Mouse (Mus musculus): ENCODE results near the gene Tex33.
A peak's percentile ranks its signal among the peaks of the same experiment; 100 is the strongest.

Gene Tex33

DNA sequence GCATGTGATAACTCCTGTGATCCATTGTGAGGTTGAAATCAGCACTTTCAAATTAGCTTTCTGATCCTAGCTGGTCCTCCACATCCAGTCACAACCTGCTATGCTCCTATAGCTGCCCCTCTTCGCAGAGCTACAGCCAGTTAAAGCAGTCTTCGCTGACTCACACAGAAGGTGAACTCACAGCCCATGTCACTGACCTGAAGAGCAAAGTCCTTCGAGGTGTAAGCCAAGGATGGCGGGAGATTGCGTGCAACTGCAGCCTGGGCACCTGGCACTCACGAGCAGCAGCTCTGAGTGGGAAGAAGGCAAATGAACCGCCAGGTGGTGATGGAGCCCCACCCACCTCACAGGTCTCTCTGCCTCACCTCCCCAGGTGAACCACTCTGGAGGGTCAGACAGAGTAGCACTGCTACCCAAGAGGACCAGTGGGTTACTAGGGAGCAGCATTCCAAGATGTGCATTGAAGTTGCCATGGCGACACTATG is at the start of gene Tex33:
Tex33 (minus strand) TSS at position 435 of the 485 bp plus-strand sequence.
- no peak for DNase-seq

DNA sequence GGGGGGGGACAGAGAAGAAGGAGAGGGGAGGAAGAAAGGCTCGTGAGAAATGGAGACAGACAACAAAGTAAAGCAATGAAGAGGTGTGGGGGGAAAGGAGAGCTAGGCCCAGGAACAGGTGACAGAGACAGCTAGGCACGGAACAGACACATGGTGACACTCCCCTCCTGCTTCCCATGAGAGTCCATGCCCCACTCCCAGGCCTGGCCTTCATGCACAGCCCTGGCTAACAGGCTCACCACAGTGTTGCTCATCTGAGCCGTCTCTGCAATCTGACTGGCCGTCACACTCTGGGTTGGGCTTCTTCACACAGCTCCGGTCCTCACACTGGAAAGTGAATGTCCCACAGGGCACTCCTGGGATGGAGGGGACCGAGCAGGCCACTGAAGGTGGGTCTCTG is 48.1 kb upstream of the Tex33 start:
- DNase-seq = no peak

DNA sequence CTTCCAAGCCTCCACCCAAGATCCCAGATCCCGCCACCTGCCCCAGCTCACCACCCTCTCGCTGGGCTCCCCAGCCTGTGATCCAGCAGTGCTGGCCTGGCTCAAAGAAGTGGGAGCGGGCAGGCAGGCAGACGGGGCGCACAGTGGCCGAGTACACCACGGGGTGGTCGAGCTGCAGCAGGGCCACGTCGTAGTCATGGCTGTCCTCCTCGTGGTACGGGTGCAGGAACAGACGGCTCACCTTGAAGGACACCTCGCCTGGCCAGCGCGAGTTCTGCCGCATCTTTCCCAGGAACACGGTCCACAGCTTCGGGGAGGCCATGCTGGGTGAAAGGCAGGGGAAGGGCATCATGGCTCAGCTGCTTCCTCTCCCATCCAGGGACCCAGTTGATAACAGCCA is 46.5 kb upstream of the Tex33 start:
- no peak for DNase-seq

DNA sequence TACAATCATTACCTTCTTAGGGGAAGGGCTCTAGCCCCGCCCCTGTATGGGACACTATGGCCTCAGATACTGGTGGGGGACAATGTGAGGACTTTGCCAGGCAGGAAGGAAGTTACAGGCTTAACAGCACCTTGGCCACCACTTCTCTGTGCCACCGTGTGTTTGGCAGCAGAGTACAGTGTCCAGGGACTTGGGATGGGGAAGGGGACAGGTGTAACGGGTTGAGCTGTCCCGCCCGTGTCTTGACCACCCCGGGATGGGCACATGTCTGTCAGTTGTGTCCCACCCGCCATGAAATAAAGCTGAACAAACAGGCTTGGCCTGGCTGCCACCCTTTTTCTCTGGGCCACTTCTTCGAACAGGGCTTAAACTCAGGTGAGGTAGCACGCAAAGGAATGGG is 43.3 kb upstream of the Tex33 start:
- no peak for DNase-seq

DNA sequence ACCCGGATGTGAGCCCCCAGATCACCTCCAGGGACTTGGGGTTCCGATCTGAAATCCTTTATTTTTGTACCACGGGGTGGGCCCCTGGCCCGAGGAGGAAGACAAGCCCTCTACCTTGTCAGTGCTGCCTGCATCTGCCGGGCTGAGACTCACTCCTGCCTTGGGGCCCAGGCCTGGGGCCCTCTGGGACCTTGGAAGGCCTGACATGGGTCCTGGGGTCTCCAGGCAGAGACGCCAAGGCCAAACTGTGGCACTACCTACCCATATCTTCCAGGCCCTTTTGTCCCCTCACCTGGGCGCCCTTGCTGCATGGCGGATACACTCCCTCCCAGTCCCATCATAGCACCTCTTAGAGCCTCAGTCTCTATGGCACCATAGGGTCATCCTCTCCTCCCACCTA is 42.8 kb upstream of the Tex33 start:
- no peak for DNase-seq

DNA sequence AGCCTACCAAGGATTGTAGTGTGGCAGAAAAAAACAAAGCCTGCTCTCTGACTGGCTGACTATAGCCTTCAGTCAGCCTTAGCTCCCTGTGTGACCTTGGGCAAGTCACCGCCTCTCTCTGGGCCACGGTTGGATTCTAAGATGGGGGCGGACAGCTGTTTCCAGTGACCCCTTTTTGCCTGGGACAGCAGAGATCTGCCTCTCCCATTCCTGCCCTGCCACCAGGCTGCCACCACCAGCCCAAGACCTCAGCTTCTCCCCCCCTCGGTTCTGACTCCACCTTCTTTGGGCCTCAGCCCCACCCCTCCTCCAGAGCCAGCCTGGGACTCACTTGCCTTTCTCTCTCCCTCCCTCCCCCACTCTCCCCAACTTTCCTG is 42.3 kb upstream of the Tex33 start:
- DNase-seq = no peak

DNA sequence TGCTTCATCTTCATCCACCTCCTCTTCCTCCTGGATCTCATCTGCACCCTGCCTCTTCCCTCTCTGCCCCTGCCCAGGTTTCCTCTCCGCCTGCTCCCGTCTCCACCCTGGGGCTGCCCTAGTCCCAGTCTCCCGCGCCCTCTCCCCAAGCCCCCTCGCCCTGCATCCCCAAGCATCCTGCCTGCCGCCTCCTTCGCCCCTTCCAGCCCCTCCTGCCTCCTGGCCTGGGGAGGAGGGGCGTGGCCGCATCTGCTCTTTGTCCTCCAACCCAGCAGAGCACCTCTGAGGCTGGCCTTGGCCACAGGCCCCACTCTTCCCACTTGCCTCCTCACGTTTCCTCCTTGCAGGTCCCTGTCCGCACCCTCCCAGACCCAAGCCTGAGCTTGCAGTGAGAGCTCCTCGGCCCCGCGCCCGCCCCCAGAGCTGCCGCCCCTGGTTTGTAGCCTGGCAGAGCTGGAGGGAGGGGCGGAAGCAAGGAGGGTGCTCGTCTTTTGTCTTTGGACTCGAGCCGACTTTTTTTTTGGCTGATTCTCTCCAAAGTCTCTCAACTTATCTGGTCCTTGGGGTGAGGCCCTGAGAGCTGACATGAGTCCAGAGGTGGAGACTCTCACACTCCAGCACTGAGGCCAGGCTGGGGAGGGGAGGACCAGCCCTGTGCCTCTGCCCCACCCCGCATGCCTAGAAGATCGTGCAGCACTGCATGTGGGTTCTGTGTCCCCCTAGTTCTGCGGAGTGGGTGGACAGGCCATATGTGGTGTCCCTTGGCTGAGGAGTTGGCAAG is 41.7 kb upstream of the Tex33 start:
- no peak for DNase-seq

DNA sequence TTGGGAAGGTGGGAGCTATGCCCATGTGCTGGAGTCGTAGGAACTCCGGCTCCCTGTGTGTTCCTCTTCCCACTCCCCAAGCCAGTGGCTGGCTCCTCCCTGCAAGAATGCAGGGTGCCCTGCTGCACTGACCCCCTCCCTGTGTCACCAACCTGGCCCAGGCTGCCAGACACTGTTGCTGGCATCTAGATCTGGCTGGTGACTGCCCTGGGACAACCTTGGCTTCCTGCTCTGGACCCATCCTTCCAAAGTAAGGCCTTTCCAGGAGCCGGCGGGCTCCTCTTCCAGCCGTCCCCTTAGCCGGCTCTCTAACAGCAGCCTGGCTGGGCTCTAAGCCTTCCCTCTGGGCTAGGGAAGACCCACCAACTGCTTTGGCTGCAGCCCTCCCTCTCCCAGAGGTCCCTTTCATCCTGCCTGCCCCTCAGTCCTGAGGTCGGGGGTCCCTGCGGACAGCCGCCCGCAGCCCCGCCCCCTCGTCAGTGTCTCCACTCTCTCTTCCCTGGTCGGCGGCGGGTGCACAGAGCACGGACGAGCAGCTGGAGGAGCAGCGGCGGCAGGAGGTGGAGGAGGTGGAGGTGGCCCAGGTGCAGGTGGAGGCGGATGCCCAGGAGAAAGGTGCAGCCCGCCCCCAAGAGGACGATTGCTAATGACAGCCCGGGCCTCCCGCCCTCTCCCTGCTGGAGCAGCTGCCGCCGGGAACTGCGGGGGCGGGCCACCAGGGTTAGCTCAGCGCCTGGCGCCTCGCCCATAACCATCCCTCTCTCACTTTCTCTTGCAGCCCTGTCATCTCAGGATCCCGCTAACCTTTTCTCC is 40.9 kb upstream of the Tex33 start:
- no peak for DNase-seq

DNA sequence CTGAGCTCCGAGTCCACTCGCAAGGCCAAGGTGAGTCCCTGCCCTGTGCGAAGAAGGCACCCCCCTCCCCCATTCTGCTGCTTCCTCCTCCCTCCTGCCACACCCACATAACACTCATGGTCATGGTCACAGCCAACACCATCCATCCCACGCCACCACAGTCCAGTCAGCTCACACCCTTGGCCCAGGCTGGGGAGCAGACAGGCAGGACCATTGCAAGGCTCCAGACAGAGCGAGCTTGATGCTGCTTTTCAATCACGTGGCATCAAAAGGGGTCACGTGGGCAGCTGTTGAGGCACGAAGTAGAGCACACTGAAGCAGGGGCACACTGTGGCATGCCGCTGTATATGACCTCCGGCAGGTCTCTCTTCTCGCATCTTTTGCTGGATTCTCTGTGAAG is 40.0 kb upstream of the Tex33 start:
- no peak for DNase-seq

DNA sequence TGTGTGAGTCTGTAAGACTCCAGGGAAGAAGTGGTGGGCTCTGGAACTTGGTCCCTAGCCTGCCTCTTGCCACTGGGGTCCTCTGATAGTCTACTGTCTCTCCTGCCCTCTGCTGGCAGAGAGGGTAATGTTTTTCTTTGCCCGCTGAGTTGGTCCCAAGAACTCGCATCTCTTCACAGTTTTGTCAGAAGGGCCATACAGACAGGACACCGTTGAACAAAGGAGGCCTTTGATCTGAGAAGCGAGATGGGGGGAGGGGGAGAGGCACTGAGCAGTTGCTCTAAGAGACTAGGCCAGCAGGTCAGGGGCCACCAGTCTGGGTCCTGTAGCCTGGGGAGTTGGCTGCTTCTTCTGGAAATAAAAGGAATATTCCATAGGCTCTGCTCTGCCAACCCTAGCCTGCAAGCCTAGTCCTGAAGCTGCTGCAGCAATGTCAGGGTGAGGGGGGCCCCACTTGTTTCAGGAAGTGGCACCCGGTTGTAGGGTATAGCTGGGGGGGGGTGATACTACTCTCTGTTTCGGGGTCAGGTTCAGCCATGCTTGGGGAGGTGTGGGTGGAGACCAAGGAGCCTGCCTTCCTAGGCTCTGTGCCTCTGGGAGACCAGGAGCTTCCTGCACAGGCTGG is 39.3 kb upstream of the Tex33 start:
- peak; percentile 58 for DNase-seq

DNA sequence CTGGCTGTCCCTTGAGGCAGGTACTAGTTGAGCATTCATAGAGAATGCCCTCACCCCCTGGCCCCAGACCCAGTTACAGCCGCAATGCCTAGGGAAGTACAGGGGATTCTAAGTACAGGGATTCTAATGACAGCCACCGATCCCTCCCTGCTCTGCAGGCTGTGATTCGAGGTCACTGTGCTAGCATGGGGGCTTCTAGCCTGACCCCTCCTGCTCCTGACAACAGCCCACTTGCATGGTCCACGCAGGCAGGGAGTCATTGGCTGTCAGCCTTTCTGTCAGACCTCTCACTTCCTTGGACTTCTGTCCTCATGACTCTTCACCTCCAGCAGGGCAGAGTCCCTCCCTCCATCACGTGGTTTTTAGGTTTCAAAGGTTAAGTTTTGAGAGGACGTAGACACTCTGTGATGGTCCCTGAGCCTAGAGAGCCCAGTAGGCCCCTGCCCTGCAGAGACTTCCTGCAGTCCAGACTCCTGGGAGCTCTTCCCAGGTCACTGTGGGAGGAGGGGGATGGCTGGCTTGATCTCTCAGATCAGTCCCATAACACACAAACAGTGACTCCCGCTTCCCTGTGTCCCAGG is 35.9 kb upstream of the Tex33 start:
- no peak for DNase-seq

DNA sequence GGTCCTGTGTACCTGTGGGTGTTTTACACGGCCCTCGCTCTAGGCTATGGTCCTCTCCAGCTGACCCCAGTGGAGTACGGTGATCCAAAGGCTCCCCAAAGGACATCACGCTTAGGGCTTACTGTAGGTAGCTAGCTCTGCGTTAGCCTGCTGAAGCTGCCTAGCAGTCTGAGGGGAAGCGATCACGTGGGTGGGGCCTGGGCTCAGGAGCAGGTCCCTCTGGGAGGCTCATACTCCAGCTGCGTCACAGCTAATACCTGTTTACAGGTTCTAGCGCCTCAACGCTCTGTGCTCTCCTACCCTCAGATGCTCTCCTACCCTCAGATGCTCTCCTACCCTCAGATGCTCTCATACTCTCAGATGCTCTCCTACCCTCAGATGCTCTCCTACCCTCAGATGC is 35.2 kb upstream of the Tex33 start:
- no peak for DNase-seq

DNA sequence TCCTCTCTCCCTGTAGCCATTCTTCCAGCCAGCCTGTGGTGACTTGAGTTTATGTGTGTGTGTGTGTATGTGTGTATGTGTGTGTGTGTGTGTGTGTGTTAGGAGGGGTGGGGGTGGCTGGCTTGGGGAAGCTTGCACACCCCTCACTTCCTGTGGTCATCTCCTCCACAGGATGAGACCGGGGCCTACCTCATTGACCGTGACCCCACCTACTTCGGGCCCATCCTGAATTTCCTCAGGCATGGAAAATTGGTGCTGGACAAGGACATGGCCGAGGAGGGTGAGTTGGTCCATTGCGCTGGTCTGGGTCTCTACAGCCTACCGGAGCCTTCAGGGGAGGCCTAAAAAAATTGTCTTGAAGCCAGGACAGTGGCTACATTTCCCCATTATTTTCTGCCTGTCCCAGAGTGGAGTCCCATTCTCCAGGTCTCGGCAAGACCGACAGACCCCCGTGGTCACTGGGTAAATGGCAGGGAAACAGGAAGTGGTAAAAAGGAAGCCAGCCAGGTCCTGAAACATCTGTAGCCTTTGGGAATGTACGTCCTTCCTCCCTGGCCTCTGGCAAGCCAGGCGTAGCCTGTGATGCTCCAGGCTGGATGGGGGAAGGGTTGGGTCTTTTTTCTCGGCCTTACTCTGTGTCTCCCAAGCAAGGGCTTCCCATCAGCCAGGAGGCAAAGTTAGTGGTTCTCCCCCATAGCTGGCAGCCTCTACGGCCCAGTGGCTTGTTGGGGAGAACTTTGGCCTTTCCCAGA is 34.3 kb upstream of the Tex33 start:
- DNase-seq = no peak

DNA sequence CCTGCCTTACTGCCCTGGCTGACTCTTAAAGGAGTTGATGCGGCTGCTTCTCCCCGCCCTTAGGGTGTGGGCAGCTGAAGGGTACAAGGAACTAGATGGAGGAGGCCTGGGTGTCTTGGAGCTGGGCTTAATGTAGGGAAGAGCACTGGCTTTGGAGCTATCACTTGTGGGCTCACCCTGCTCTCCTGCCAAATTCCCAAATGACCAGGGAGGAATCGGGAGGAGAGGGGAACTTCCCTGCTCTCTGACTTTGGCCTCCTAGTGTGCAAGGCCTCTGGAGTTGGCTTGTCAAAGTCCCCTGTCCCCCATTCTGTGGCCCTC is 33.4 kb upstream of the Tex33 start:
- DNase-seq = no peak

DNA sequence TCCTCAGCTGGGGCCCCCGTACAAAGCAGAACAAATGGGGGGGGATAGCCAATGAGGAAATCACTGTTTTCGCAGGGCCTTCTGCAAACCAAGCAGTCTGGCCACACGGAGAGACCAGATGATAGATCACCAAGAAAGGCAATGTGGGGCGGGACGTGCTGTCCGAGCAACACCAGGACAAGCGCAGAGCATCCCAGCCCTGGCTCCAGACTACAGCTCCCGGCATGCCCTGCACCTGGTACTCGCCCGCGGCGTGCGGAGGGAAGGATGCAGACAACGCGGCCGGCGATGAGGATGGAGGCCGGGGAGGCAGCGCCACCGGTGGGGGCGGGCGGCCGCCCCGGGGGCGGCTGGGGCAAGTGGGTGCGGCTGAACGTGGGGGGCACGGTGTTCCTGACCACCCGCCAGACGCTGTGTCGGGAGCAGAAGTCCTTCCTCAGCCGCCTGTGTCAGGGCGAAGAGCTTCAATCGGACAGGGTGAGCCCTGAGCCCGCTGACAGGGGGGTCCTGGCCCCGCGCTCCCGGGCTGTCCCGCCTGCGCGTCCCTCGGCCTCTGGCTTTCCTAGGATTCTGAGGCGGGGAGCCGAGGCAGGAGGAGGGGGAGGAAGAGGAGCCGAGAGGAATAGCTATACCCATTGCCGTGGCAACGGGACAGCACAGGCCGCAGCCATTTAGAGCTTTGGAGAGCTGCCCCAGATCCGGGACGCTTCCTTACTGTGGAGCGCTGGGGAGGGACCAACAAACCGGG is 32.9 kb upstream of the Tex33 start, which contains the start of gene Kctd17:
Kctd17 (plus strand) TSS at position 174 of the 748 bp plus-strand sequence.
- peak; percentile 40 for DNase-seq

DNA sequence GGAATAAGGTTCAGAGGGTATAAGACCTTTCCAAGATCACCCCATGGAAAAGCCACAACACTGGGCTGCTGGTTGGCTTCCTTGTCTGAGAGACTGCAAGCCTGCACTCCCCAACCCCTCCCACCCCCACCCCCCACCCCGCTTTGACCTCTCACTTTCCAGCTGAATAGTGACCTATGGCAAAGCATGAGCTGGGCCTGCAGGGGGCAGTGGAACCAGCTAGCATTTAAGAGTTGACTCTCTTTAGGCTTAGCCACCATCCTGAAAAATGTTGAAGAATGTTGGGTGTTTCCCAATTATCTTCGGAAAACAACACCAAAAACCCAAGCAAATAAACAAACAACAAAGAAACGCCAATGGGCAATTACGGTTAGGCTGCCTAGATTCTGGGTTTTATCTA is 29.5 kb upstream of the Tex33 start:
- no peak for DNase-seq

DNA sequence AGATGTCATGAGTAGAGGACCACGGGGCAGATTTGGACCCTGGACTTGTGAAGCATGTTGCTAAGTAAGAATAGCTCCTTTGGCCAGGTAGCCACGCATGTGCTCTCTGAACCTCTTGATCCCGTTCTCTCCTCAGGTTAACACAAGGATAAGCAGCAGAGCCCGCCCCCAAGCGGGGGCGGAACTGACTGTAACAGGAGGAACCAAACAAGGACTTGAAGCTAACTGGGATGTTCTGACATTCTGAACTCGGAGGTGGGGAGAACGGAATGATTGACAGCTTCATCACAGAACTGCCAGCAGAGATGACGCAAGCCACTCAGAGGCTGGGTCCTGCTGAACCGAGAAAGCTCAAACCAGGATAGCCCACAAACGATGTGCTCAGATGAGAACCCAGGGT is 28.8 kb upstream of the Tex33 start:
- DNase-seq = no peak

DNA sequence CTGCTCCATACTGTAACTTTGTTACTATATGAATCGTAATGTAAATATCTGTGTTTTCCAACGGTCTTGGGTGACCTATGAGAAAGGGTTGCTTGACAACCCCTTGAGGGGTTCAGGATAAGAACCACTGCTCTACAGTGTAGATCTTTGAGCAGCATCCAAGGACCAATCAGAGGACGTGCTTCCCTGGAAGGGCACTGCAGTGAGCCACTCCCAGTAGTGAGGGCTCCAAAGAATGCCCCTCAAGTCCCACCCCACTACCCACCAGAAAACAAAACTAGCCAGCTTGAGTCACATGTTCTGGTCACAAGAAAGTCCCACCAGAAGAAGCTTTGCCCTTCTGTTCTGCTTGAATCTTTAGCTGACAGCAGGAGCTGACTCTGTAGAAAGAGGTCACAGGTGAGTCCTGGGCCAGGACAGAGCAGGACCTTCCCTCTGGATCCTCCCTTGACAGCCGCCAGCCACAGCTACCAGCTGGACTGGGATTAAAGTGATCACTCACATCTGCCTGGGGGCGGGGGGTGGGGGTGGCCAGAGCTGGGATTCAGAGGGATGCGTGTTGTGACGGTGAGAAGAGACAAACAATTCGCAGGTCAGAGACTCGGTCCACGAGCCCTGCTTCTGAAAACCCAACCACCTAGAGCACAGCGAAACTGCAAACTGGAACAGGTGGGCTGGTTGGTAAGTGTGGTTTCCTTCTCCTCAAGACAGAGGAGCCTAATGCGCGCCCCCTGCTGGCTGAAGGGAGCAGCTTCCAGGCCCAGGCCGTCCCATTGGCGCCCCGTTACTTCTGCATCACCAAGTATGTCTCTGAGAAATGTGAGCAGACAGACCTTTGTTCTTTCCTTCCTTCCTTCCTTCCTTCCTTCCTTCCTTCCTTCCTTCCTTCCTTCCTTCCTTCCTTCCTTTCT is 26.6 kb upstream of the Tex33 start:
- peak; percentile 90 for DNase-seq

DNA sequence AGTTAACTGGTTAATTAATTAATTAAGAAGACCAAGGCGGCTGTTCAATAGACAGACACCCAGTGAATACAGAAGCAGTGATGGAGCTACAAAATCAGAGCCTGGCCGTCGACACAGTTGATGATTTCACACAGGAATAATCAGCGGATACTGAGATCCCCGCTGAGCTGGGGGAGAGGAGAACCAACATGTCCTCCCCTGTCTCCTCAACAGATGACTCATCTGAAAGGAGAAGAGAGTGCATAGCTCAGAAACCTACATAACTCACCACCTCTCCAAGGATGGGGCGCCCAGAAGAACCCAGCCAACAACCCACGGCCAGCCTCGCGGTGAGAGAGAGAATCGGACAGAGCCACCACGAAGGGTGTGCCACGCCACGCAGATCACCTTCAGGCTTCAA is 24.7 kb upstream of the Tex33 start:
- DNase-seq = no peak

DNA sequence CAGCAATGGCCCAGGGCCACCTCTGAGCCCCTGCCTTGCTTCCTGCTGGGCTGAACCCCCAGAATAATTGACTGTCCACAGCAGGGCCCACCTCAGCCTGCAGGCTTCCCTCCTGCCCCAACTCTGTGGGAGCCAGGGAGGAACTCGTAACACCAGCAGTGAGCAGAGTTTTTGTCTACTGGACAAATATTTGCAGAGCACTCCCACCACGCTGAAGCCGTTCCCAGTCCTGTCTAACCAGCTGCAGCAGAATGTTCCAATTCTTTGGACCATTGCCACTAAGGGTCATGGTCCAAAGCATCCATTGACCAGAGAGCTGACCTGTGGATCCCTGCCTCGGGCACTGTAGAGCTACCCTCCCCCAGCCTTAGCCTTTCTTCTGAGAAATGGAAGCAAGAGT is 21.2 kb upstream of the Tex33 start:
- no peak for DNase-seq

DNA sequence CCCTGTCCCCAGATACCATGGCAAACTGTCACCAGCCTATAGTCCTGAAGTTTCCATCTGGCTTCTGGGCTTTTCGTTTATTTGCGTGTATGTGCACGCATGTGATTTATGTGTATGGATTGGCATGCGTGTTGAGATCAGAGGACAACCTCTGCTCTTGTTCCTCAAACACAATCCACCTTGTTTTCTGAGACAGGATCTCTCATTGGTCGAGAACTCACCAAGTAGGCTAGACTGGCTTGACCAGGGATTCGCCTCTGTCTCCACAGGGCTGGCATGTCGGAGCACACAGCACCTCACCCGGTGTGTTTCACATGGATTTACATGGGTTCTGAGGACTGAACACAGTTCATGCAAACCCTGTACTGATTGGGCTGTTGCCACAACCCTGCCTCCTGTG is 18.4 kb upstream of the Tex33 start:
- no peak for DNase-seq

Measured in thymus, postnatal 25 days (tissue).